Mouse (Mus musculus) activated CD4-positive, CD25-positive, alpha-beta regulatory T cell (primary cell): ENCODE data around the gene Csf1. TPM values are rescaled to one million over a fixed set of nuclear protein-coding genes. Genes with fewer than 3 reads are reported as not detected.

Source experiments
- polyA plus RNA-seq, 2 experiments: library from polyadenylated mRNA; unstranded; fragments of 100-300 nt; shearing (Covaris generic); gene quantifications; one replicate each; pipeline ENCODE4 v1.2.1; 2017

The Csf1 gene
- polyA plus RNA-seq = 10 to 100 TPM; 33.9 to 61.6 TPM

DNA sequence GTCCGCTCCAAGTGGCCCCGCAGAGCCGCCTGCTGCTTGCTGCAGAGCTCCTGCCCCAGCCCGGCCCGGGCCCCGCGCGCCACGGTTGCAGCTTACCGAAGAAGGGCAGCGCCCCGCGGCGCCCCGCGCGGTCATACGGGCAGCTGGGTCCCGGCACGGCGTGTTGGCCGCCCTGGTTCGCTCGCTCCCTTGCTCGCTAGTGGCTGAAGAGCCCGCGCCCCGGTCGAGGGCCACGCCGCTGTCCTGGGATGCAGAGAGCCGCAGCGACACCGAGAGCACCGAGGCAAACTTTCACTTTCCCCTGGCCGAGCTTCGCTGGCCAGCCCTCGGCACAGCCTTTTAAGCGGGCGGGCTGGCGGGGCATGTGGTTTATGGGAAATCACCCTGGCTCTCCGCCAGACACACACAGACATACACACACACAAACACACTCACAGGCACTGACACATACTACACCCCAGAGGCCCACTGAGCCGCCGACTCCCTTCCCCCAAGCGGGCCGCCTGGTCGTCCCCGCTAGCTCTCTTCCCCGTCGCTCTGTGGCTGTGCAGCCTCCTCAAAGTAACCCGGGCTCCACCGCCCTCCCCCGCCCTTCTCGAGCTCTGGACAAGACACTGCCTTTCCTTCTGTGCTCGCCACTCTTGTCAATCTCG, at the start of gene Csf1:
Gene Csf1 (minus strand): TSS at position 541 of the 653 bp plus-strand sequence.

DNA sequence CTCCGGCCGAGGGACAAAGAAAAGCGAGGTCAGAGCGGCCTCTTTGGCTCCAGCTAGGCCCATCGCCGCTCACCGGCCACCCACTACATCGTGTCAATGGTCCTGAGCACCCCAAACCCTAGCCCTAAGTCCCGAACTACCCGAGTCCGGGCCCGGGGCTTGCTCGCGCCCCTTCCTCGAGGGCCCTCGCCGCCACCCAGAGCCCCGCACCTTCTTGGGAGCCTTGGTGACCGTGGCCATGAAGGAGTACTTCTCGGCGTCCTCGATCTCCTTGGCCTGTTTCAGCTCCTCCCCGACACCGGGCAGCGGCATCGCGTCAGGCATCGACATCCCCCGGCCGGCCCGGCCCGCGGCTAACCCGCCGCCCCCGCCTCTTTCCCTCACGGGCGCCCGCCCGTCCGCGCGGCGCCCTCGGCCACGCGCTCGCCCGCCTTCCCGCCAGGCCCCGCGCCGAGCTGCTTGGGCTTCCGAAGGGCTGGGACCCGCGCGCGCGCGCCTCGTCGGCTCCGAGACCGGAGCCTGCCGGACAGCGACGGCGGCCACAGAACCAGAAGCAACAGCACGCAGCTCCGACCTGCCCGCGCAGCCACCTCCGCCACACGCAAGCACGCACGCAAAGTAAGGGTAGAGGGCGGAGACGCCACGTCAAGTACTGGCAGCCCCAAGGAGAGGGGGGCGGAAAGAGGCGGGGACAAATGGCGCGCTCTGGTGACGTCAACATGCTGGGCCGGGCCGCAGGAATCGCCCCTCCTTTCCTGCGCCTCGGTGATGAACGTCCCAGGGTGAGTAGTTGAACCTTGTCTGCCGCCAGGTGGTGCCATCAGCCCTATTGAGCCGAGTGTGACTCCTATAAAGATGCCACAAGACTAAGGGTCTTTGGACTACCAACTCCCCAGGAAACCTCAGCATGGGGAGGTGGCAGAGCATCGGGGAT, 64.1 kb downstream of the Csf1 start, which contains the start of gene Ahcyl1:
Gene Ahcyl1 (minus strand): TSS at position 613 of the 934 bp plus-strand sequence.

Other genes starting within 250 kb of the Csf1 start
- gene Slc6a17, start 242.5 kb downstream of the Csf1 start, polyA plus RNA-seq = not detected
- gene Ubl4b, start 205.4 kb downstream of the Csf1 start, polyA plus RNA-seq = not detected
- not detected for gene Alx3, start 165.4 kb downstream of the Csf1 start, polyA plus RNA-seq
- gene Gm10961, start 129.1 kb downstream of the Csf1 start, polyA plus RNA-seq = not detected
- 10 to 100 TPM; 45.3 to 51.7 TPM for gene Strip1, start 128.8 kb downstream of the Csf1 start, polyA plus RNA-seq
- gene Ahcyl1, start 63.9 kb downstream of the Csf1 start, polyA plus RNA-seq = 10 to 100 TPM; 93.4 to 98.2 TPM
- gene Eps8l3, start 116.8 kb upstream of the Csf1 start, polyA plus RNA-seq = not detected
- 1 to 10 TPM; 1.4 to 2.0 TPM for gene Gstm5, start 135.4 kb upstream of the Csf1 start, polyA plus RNA-seq
- gene Gstm7, start 171.3 kb upstream of the Csf1 start, polyA plus RNA-seq = under 1 TPM; 0.33 to 0.62 TPM
- under 1 TPM in 1 of 2 experiments, not detected in 1; 0.26 TPM for gene Gstm6, start 183.3 kb upstream of the Csf1 start, polyA plus RNA-seq
- gene Gstm3, start 208.8 kb upstream of the Csf1 start, polyA plus RNA-seq = not detected
- not detected for gene Gstm2, start 226.0 kb upstream of the Csf1 start, polyA plus RNA-seq